Mouse (Mus musculus): ENCODE data around the gene Mup4.

DNA sequence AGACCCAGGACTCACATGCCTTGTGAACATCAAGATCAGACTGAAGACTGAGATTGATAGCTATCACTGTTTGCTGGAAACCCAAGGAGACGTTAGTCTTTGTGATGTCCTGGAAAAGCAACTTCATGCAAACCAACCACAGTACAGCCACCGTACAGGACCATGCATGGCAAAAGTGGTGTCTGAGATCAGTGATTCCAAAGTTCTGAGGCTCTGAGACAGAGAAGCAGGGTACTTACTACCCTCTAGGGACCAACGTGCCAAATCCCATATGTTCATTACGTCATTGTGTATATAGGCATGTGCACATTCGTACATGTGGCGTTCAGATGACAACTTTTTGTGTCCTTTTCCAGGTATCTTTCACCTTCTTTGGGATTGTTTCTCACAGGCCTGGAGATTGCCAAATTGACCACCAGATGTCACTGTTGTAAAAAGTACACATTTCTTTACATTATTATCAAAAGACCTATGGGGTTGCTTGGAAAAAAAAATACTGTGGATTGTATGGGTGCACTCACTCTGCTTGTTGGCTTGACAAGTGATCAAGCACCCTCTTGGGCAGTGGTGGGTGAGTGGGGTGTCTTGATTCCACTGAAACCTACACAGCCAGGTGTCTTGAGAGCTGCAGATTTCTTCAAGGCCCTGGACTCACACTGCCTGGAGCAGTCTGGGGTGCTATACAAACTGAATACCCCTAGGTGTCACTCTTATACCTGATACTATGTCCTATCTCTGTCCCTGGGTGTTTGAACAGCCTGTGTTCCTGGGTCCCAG lies 27.8 kb downstream of the Mup4 start:
- TF ChIP-seq CTCF (IDR thresholded peaks at IDR 0.05) (peak; percentile 48), EP300 (IDR thresholded peaks at IDR 0.05) (no peak)

Data from lung, postnatal 0 days (tissue).